Mouse (Mus musculus): ENCODE measurements around the gene Gm36210. TPM values are rescaled to one million over a fixed set of nuclear protein-coding genes. Genes with fewer than 3 reads are reported as not detected.
"Not testable (repeated sequence)": the region's sequence is repeated elsewhere in the genome, so short reads cannot be mapped to it uniquely, and the experiment has no call there.

Gene Gm36210
- polyA plus RNA-seq, 1 experiment from 2014 or later: 0.60 TPM

- WGBS: 52% methylated on average over 6 of the region's 6 CpGs
- no peaks in the 10 kb centered on the region for H3K36me3 ChIP-seq (ENCODE audit: control insufficient read depth, insufficient read depth)
- no peak within 1 kb of the TSS for H3K4me3 ChIP-seq (replicated peaks; ENCODE audit: low read length)
- H3K4me1 ChIP-seq (replicated peaks; ENCODE audit: control insufficient read depth, insufficient read depth, low read length): peaks cover 14% of the 10 kb centered on the region
- ATAC-seq: no peak
- no peaks in the 10 kb centered on the region for H3K27me3 ChIP-seq (replicated peaks; ENCODE audit: control insufficient read depth, insufficient read depth, low read length)
- no peak within 1 kb of the TSS for H3K27ac ChIP-seq (ENCODE audit: low read length)
- H3K4me2 ChIP-seq (ENCODE audit: low read length): no peak within 1 kb of the TSS
- H3K9ac ChIP-seq (replicated peaks; ENCODE audit: low read depth, low read length): no peak within 1 kb of the TSS
- H3K9me3 ChIP-seq (ENCODE audit: control insufficient read depth, low read length): no peaks in the 10 kb centered on the region
Observed at GRCm38 (mm10) chr7:4870133-4870532, 36.2 kb downstream of the Gm36210 start, which contains the start of gene Isoc2b. Gene Isoc2b, minus strand, starts transcription at chr7:4870258.

- 17% methylated on average over 10 of the region's 10 CpGs for WGBS
- no peak for ATAC-seq
- peak overlapping the region; percentile 74; the same call in 1 of the 2 replicates for H3K27ac ChIP-seq (ENCODE audit: low read length)
- H3K9ac ChIP-seq (replicated peaks; ENCODE audit: low read depth, low read length): peak overlapping the region; percentile 79
- H3K36me3 ChIP-seq (ENCODE audit: control insufficient read depth, insufficient read depth): no peaks in the 10 kb centered on the region
- no peaks in the 10 kb centered on the region for H3K27me3 ChIP-seq (replicated peaks; ENCODE audit: control insufficient read depth, insufficient read depth, low read length)
- H3K4me2 ChIP-seq (ENCODE audit: low read length): peak overlapping the region; percentile 76
- peaks cover 14% of the 10 kb centered on the region for H3K4me1 ChIP-seq (replicated peaks; ENCODE audit: control insufficient read depth, insufficient read depth, low read length)
- no peaks in the 10 kb centered on the region for H3K9me3 ChIP-seq (ENCODE audit: control insufficient read depth, low read length)
- H3K4me3 ChIP-seq (replicated peaks; ENCODE audit: low read length): peak overlapping the region; percentile 80
Observed at GRCm38 (mm10) chr7:4866631-4867180, 39.6 kb downstream of the Gm36210 start.

- Histone ChIP-seq H3K4me3 (replicated peaks; ENCODE audit: low read length) (peak overlapping the region; percentile 80), H3K27ac (ENCODE audit: low read length) (peak overlapping the region; percentile 74), H3K4me1 (replicated peaks; ENCODE audit: control insufficient read depth, insufficient read depth, low read length) (peaks cover 14% of the 10 kb centered on the region), H3K4me2 (ENCODE audit: low read length) (peak overlapping the region; percentile 78), H3K27me3 (replicated peaks; ENCODE audit: control insufficient read depth, insufficient read depth, low read length) (no peaks in the 10 kb centered on the region), H3K36me3 (ENCODE audit: control insufficient read depth, insufficient read depth) (no peaks in the 10 kb centered on the region), H3K9ac (replicated peaks; ENCODE audit: low read depth, low read length) (peak overlapping the region; percentile 79), H3K9me3 (ENCODE audit: control insufficient read depth, low read length) (no peaks in the 10 kb centered on the region)
- WGBS: 3% methylated on average over 40 of the region's 40 CpGs
- ATAC-seq: peak; percentile 100
Observed at GRCm38 (mm10) chr7:4865579-4866493, 40.5 kb downstream of the Gm36210 start.

GRCm38 (mm10) chr7:4865090-4865489, 41.2 kb downstream of the Gm36210 start:
- Histone ChIP-seq H3K4me1 (replicated peaks; ENCODE audit: control insufficient read depth, insufficient read depth, low read length) (peaks cover 14% of the 10 kb centered on the region), H3K27ac (ENCODE audit: low read length) (peak overlapping the region; percentile 49; the same call in 1 of the 2 replicates), H3K27me3 (replicated peaks; ENCODE audit: control insufficient read depth, insufficient read depth, low read length) (no peaks in the 10 kb centered on the region), H3K4me2 (ENCODE audit: low read length) (no peak overlapping the region; the same call in 1 of the 2 replicates), H3K9ac (replicated peaks; ENCODE audit: low read depth, low read length) (no peak overlapping the region; the same call in 1 of the 2 replicates), H3K36me3 (ENCODE audit: control insufficient read depth, insufficient read depth) (no peaks in the 10 kb centered on the region), H3K9me3 (ENCODE audit: control insufficient read depth, low read length) (no peaks in the 10 kb centered on the region), H3K4me3 (replicated peaks; ENCODE audit: low read length) (peak overlapping the region; percentile 80)
- ATAC-seq: 0 out of 2 replicates have a peak, but pooled peaks have one; percentile 16
- 55% methylated on average over 5 of the region's 5 CpGs for WGBS

- Histone ChIP-seq H3K9ac (replicated peaks; ENCODE audit: low read depth, low read length) (no peak overlapping the region), H3K9me3 (ENCODE audit: control insufficient read depth, low read length) (no peaks in the 10 kb centered on the region), H3K36me3 (ENCODE audit: control insufficient read depth, insufficient read depth) (no peaks in the 10 kb centered on the region), H3K4me2 (ENCODE audit: low read length) (no peak overlapping the region), H3K27ac (ENCODE audit: low read length) (no peak overlapping the region), H3K4me1 (replicated peaks; ENCODE audit: control insufficient read depth, insufficient read depth, low read length) (peaks cover 14% of the 10 kb centered on the region), H3K4me3 (replicated peaks; ENCODE audit: low read length) (no peak overlapping the region), H3K27me3 (replicated peaks; ENCODE audit: control insufficient read depth, insufficient read depth, low read length) (no peaks in the 10 kb centered on the region)
- ATAC-seq: no peak
- WGBS: 81% methylated on average over 5 of the region's 5 CpGs
Observed at GRCm38 (mm10) chr7:4864130-4864845, 42.0 kb downstream of the Gm36210 start.

- H3K36me3 ChIP-seq (ENCODE audit: control insufficient read depth, insufficient read depth): no peaks in the 10 kb centered on the region
- H3K4me1 ChIP-seq (replicated peaks; ENCODE audit: control insufficient read depth, insufficient read depth, low read length): peaks cover 14% of the 10 kb centered on the region
- H3K27me3 ChIP-seq (replicated peaks; ENCODE audit: control insufficient read depth, insufficient read depth, low read length): no peaks in the 10 kb centered on the region
- H3K9me3 ChIP-seq (ENCODE audit: control insufficient read depth, low read length): no peaks in the 10 kb centered on the region
- H3K4me2 ChIP-seq (ENCODE audit: low read length): no peak overlapping the region
- 79% methylated on average over 7 of the region's 7 CpGs for WGBS
- no peak for ATAC-seq
- no peak overlapping the region for H3K27ac ChIP-seq (ENCODE audit: low read length)
- no peak overlapping the region for H3K4me3 ChIP-seq (replicated peaks; ENCODE audit: low read length)
- no peak overlapping the region for H3K9ac ChIP-seq (replicated peaks; ENCODE audit: low read depth, low read length)
Observed at GRCm38 (mm10) chr7:4863541-4864080, 42.7 kb downstream of the Gm36210 start.

- H3K9ac ChIP-seq (replicated peaks; ENCODE audit: low read depth, low read length): no peak overlapping the region
- no peaks in the 10 kb centered on the region for H3K36me3 ChIP-seq (ENCODE audit: control insufficient read depth, insufficient read depth)
- no peak overlapping the region for H3K4me3 ChIP-seq (replicated peaks; ENCODE audit: low read length)
- H3K4me2 ChIP-seq (ENCODE audit: low read length): no peak overlapping the region
- H3K27me3 ChIP-seq (replicated peaks; ENCODE audit: control insufficient read depth, insufficient read depth, low read length): no peaks in the 10 kb centered on the region
- peaks cover 14% of the 10 kb centered on the region for H3K4me1 ChIP-seq (replicated peaks; ENCODE audit: control insufficient read depth, insufficient read depth, low read length)
- no peak overlapping the region for H3K27ac ChIP-seq (ENCODE audit: low read length)
- 42% methylated on average over 1 of the region's 1 CpGs for WGBS
- ATAC-seq: no peak
- no peaks in the 10 kb centered on the region for H3K9me3 ChIP-seq (ENCODE audit: control insufficient read depth, low read length)
Observed at GRCm38 (mm10) chr7:4863041-4863440, 43.3 kb downstream of the Gm36210 start.

- 63% methylated on average over 3 of the region's 3 CpGs for WGBS
- H3K4me2 ChIP-seq (ENCODE audit: low read length); H3K9ac ChIP-seq (replicated peaks; ENCODE audit: low read depth, low read length); H3K4me3 ChIP-seq (replicated peaks; ENCODE audit: low read length); H3K4me1 ChIP-seq (replicated peaks; ENCODE audit: control insufficient read depth, insufficient read depth, low read length); H3K27ac ChIP-seq (ENCODE audit: low read length); ATAC-seq; H3K9me3 ChIP-seq (ENCODE audit: control insufficient read depth, low read length); H3K27me3 ChIP-seq (replicated peaks; ENCODE audit: control insufficient read depth, insufficient read depth, low read length); H3K36me3 ChIP-seq (ENCODE audit: control insufficient read depth, insufficient read depth): not testable (repeated sequence)
Observed at GRCm38 (mm10) chr7:4860926-4861325, 45.4 kb downstream of the Gm36210 start.

All from forebrain, embryonic 16.5 days (tissue).